Mouse (Mus musculus) bone marrow, adult 2 months (tissue): Measurements from ENCODE around the gene Cldn6. TPM values are rescaled to one million over a fixed set of nuclear protein-coding genes. Genes with fewer than 3 reads are reported as not detected.

Source experiments
- H3K27ac ChIP-seq: fragments of 200-500 bp; 2 replicates; pipeline ENCODE4 v1.5.1; 2012; ENCODE audit warnings: low read depth, mild to moderate bottlenecking, control low read depth, inconsistent platforms, low read length; ENCODE audit not compliant: control insufficient read depth, poor library complexity, insufficient read depth
- H3K4me1 ChIP-seq: fragments of 200-500 bp; 2 replicates; pipeline ENCODE4 v1.6.1; 2011; ENCODE audit warnings: low read length; ENCODE audit not compliant: control insufficient read depth, insufficient read depth
- H3K4me3 ChIP-seq: fragments of 200-500 bp; replicated peaks from 2 replicates; pipeline ENCODE3; 2011; ENCODE audit warnings: mild to moderate bottlenecking, low read depth, low read length, control low read depth; ENCODE audit not compliant: control insufficient read depth
- CTCF ChIP-seq: fragments of 200-500 bp; IDR thresholded peaks from 2 replicates; pipeline ENCODE4 v1.5.1; 2011; ENCODE audit warnings: low read length, control low read depth; ENCODE audit not compliant: control insufficient read depth, insufficient read depth
- POLR2A ChIP-seq: fragments of 200-500 bp; IDR thresholded peaks from 2 replicates; pipeline ENCODE4 v1.6.1; 2011; ENCODE audit warnings: low read depth, mild to moderate bottlenecking, control low read depth, low read length, borderline replicate concordance; ENCODE audit not compliant: control insufficient read depth
- WGBS: fragments of 180-500 bp; shearing (Covaris S2); methylation state at CpG from one replicate; pipeline ENCODE4 v1.1.7; 2018; 5-methylcytosine and 5-hydroxymethylcytosine counted together
- polyA plus RNA-seq: library from polyadenylated mRNA; stranded (reverse); fragments of >200 nt; gene quantifications from 2 replicates; pipeline ENCODE4 v1.2.4, GENCODE M21; 2011; ENCODE audit warnings: low replicate concordance; ENCODE audit not compliant: missing spikeins, insufficient read depth, insufficient read length

The Cldn6 gene
- 4.2 TPM in 1 of 2 replicates, not detected in the other for polyA plus RNA-seq

DNA sequence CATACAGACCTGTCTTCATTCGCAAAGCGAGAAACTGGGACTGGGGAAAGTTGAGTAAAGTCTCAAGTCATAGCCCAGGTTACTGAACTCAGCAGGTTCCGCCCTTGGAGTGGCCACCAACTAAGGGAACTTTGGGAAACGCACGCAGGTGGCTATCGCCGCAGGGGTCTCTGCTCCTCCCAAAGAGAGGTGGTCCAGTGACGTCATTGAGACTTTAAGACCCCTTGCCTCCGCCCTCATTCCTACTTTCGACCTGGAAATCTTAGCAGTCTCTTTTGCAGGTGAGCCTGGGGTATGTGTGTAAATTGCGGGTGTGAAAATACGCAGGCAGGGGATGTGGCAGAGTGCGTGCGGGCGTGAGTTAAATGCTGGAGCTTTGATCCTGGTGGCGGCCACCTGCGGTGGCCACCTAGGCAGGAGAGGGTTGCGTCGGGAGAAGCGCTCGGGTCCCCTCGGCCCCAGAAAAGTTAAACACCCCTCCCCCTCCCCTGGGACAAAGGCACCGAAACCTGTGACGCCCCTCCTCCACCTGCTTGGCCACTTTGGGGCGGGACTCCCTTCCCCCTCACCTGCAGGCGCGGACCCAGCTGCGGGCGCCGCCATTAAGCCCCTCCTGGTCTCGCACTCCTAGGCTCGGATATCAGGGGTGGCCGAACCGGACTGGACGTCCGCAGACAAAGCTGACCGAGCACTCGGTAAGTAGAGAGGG is at the start of gene Cldn6:
Cldn6 (plus strand) TSS at position 123 of the 709 bp plus-strand sequence.
- 13% methylated on average over 38 of the region's 38 CpGs for WGBS
- Histone ChIP-seq H3K4me1 (no peaks in the 10 kb centered on the region), H3K4me3 (no peak within 1 kb of the TSS), H3K27ac (no peak within 1 kb of the TSS)
- TF ChIP-seq POLR2A (no peak), CTCF (no peak)

- H3K4me3 ChIP-seq = no peak overlapping the region
- no peak overlapping the region for H3K27ac ChIP-seq
- no peaks in the 10 kb centered on the region; the same call in 1 of the 2 replicates for H3K4me1 ChIP-seq
- 12% methylated on average over 22 of the region's 22 CpGs for WGBS
- TF ChIP-seq CTCF = peak; percentile 85; the same call in 1 of the 2 replicates
- no peak for TF ChIP-seq POLR2A
These were observed 48.6 kb upstream of the Cldn6 start for GRCm38 (mm10) chr17:23630195-23631020.

DNA sequence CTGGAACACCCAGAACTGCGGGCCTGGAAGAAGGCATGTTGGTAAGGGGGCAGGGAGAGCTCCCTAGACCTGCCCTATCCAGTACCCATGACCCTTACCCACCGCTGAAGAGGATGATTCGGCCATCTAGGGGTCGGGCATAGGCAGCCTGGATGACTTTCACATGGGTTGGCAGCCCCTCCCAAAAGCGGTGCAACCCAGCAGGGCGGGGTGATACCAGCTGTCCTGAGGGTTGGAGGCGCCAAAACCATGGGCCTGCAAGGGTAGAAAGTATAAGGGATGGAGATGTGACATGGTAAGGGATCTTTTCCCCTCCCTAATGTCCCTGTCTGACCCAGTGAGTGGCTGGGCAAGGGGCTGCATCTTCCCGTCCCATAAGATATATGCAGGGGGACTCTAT is 47.8 kb upstream of the Cldn6 start:
- Histone ChIP-seq H3K4me3 (no peak overlapping the region), H3K27ac (no peak overlapping the region), H3K4me1 (peaks cover 1% of the 10 kb centered on the region; the same call in 1 of the 2 replicates)
- TF ChIP-seq CTCF (no peak), POLR2A (no peak)
- 78% methylated on average over 8 of the region's 8 CpGs for WGBS

GRCm38 (mm10) chr17:23644613-23645495 is 34.2 kb upstream of the Cldn6 start, which contains the start of gene Mmp25:
Gene Mmp25 (minus strand): TSS chr17:23645277.
- TF ChIP-seq CTCF (no peak), POLR2A (peak; percentile 27; the same call in 1 of the 2 replicates)
- Histone ChIP-seq H3K4me3 (peak within 1 kb of the TSS; percentile 76), H3K4me1 (no peaks in the 10 kb centered on the region; the same call in 1 of the 2 replicates), H3K27ac (peak within 1 kb of the TSS; percentile 84)
- 3% methylated on average over 58 of the region's 58 CpGs for WGBS

DNA sequence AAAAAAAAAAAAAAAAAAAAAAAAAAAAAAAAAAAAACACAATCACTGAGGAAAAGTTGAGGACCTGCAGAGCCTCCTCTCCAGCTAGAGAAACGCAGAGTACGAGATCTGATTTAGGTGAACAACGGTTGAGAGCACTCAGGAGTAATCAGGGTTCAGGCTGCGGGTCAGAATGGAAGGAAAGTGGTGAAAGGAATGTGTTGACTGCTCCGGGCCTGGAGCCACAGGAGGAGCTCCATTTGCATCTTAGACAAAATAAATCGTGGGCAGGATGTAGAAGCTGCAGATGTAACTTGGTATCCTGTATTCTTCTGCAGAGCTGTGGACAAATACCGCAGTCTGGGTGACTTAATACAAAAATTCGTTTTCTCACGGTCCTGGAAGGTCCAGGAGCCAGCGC is 33.2 kb upstream of the Cldn6 start:
- TF ChIP-seq CTCF = no peak
- TF ChIP-seq POLR2A = no peak
- no peaks in the 10 kb centered on the region; the same call in 1 of the 2 replicates for H3K4me1 ChIP-seq
- H3K4me3 ChIP-seq = no peak overlapping the region
- WGBS = 77% methylated on average over 10 of the region's 10 CpGs
- H3K27ac ChIP-seq = no peak overlapping the region

DNA sequence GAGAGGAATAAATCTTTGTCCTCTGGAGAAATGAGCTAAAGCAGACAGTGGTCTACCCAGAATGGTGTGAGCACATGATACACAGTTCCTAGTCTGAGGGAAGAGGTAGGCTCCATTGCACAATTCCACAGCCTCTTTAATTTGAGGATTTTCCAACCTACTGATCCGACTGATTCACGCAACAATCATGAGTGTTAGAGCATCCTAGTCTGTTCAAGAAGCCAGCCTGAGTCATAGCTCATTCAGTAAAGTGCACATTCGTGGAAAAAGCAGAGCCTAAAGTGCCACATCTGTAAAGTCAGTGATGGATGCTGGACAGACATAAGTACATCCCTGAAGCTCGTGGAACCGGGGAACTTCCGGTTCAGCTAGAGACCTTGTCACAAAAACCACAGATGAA is 27.7 kb upstream of the Cldn6 start:
- Histone ChIP-seq H3K4me1 (peaks cover 3% of the 10 kb centered on the region; the same call in 1 of the 2 replicates), H3K4me3 (no peak overlapping the region), H3K27ac (no peak overlapping the region)
- 58% methylated on average over 6 of the region's 6 CpGs for WGBS
- TF ChIP-seq POLR2A (no peak), CTCF (no peak)

- Histone ChIP-seq H3K4me3 (no peak overlapping the region), H3K27ac (no peak overlapping the region), H3K4me1 (peaks cover 3% of the 10 kb centered on the region; the same call in 1 of the 2 replicates)
- TF ChIP-seq CTCF (no peak), POLR2A (no peak)
- 44% methylated on average over 2 of the region's 2 CpGs for WGBS
These were observed 25.7 kb upstream of the Cldn6 start for GRCm38 (mm10) chr17:23653324-23653723.
